Mouse (Mus musculus): Measurements from ENCODE around the gene Zc3h18. TPM values are rescaled to one million over a fixed set of nuclear protein-coding genes. Genes with fewer than 3 reads are reported as not detected.

Gene Zc3h18
- polyA plus RNA-seq, 1 experiment from 2014 or later = 32.4 TPM

DNA sequence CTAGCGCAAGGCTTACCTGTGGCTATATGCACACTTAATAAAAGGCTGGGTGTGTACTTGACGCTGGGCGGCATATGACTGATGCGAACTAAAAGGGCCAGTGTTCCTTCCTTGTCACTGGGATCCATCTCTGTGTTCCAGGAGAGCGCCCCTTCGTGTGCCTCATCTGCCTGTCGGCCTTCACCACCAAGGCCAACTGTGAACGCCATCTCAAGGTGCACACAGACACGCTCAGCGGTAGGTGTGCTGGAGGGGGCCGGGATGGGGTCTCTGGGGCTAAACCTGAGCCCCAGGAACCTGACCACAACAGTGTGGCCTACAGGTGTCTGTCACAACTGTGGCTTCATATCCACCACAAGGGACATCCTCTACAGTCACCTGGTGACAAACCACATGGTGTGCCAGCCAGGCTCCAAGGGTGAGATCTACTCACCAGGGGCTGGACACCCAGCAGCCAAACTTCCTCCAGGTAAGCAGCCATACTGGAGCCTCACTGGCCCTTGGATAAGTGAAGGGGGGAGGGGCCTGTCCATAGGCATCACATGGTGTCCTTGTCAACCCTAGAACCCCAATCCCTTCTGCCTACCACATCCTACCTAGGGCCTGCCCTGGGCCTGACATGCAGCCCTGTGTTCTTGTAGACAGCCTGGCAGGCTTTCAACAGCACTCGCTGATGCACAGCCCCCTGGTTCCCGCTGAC lies 41.5 kb upstream of the Zc3h18 start:
- Histone ChIP-seq H3K4me1 (ENCODE audit: control insufficient read depth, insufficient read depth, low read length) (peaks cover 34% of the 10 kb centered on the region), H3K9me3 (replicated peaks; ENCODE audit: control insufficient read depth, low read length) (no peaks in the 10 kb centered on the region), H3K36me3 (ENCODE audit: control insufficient read depth, insufficient read depth, low read length) (peaks cover 12% of the 10 kb centered on the region; the same call in 1 of the 2 replicates), H3K27me3 (ENCODE audit: control insufficient read depth, insufficient read depth, low read length) (peaks cover 24% of the 10 kb centered on the region), H3K4me3 (replicated peaks; ENCODE audit: low read length) (no peak overlapping the region), H3K9ac (ENCODE audit: low read length) (no peak overlapping the region), H3K27ac (ENCODE audit: low read length) (no peak overlapping the region), H3K4me2 (ENCODE audit: low read depth, low read length) (no peak overlapping the region)
- no peak for ATAC-seq (ENCODE audit: insufficient read depth, low FRiP score)
- WGBS = 89% methylated on average over 13 of the region's 13 CpGs

- H3K36me3 ChIP-seq (ENCODE audit: control insufficient read depth, insufficient read depth, low read length) = peaks cover 12% of the 10 kb centered on the region; the same call in 1 of the 2 replicates
- 30% methylated on average over 57 of the region's 57 CpGs for WGBS
- peak overlapping the region; percentile 70 for H3K9ac ChIP-seq (ENCODE audit: low read length)
Measured at GRCm38 (mm10) chr8:122335638-122336250, 40.7 kb upstream of the Zc3h18 start.

DNA sequence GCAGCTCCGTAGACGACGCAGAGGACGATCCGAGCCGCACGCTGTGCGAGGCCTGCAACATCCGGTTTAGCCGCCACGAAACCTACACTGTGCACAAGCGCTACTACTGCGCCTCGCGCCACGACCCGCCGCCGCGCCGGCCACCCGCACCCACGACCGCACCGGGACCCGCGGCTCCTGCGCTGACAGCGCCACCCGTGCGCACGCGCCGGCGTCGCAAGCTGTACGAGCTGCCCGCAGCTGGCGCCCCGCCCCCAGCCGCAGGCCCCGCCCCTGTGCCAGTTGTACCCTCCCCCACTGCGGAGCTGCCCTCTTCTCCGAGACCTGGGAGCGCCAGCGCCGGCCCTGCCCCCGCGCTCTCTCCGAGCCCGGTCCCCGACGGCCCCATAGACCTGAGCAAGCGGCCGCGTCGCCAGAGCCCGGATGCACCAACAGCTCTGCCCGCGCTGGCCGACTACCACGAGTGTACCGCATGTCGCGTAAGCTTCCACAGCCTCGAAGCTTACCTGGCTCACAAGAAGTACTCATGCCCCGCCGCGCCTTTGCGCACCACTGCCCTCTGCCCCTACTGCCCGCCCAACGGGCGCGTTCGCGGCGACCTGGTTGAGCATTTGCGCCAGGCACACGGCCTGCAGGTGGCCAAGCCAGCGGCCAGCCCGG lies 40.0 kb upstream of the Zc3h18 start:
- H3K4me2 ChIP-seq (ENCODE audit: low read depth, low read length) = peak overlapping the region; percentile 96
- H3K9ac ChIP-seq (ENCODE audit: low read length) = peak overlapping the region; percentile 70
- H3K27me3 ChIP-seq (ENCODE audit: control insufficient read depth, insufficient read depth, low read length) = peaks cover 24% of the 10 kb centered on the region
- H3K36me3 ChIP-seq (ENCODE audit: control insufficient read depth, insufficient read depth, low read length) = peaks cover 12% of the 10 kb centered on the region; the same call in 1 of the 2 replicates
- peak; percentile 45; the same call in 1 of the 2 replicates for ATAC-seq (ENCODE audit: insufficient read depth, low FRiP score)
- H3K4me1 ChIP-seq (ENCODE audit: control insufficient read depth, insufficient read depth, low read length) = peaks cover 20% of the 10 kb centered on the region
- no peak overlapping the region for H3K27ac ChIP-seq (ENCODE audit: low read length)
- WGBS = 19% methylated on average over 78 of the region's 81 CpGs
- H3K4me3 ChIP-seq (replicated peaks; ENCODE audit: low read length) = peak overlapping the region; percentile 54
- no peaks in the 10 kb centered on the region for H3K9me3 ChIP-seq (replicated peaks; ENCODE audit: control insufficient read depth, low read length)

More at GRCm38 (mm10) chr8:122335638-122336250, 40.7 kb upstream of the Zc3h18 start:
- no peaks in the 10 kb centered on the region for H3K9me3 ChIP-seq (replicated peaks; ENCODE audit: control insufficient read depth, low read length)
- peaks cover 24% of the 10 kb centered on the region for H3K27me3 ChIP-seq (ENCODE audit: control insufficient read depth, insufficient read depth, low read length)
- no peak overlapping the region for H3K27ac ChIP-seq (ENCODE audit: low read length)
- peaks cover 26% of the 10 kb centered on the region for H3K4me1 ChIP-seq (ENCODE audit: control insufficient read depth, insufficient read depth, low read length)
- H3K4me3 ChIP-seq (replicated peaks; ENCODE audit: low read length) = peak overlapping the region; percentile 54
- peak; percentile 6; the same call in 1 of the 2 replicates for ATAC-seq (ENCODE audit: insufficient read depth, low FRiP score)
- H3K4me2 ChIP-seq (ENCODE audit: low read depth, low read length) = peak overlapping the region; percentile 96

DNA sequence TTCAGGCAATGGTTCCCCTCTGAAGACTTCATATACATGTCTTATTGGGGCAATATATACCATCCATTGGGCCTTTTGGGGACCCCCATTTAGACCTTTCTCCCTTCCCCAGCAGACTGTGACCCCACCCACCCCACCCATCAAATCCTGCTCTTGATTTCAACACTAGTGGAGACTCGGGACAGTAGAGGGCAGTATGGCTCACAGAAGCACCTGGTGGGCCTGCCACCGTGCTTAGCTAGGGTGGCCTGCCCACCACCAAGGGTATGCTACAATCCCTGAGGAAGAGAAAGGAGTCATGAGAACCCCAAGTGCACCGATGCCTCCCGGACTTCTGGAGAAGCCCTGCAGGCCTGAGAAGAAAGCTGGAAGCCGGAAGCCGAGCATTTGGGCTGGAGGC lies 37.6 kb upstream of the Zc3h18 start:
- no peaks in the 10 kb centered on the region for H3K9me3 ChIP-seq (replicated peaks; ENCODE audit: control insufficient read depth, low read length)
- no peak overlapping the region for H3K4me3 ChIP-seq (replicated peaks; ENCODE audit: low read length)
- no peak for ATAC-seq (ENCODE audit: insufficient read depth, low FRiP score)
- peaks cover 12% of the 10 kb centered on the region; the same call in 1 of the 2 replicates for H3K36me3 ChIP-seq (ENCODE audit: control insufficient read depth, insufficient read depth, low read length)
- WGBS = 60% methylated on average over 6 of the region's 6 CpGs
- peaks cover 24% of the 10 kb centered on the region for H3K27me3 ChIP-seq (ENCODE audit: control insufficient read depth, insufficient read depth, low read length)
- no peak overlapping the region for H3K27ac ChIP-seq (ENCODE audit: low read length)
- peaks cover 30% of the 10 kb centered on the region for H3K4me1 ChIP-seq (ENCODE audit: control insufficient read depth, insufficient read depth, low read length)
- no peak overlapping the region for H3K4me2 ChIP-seq (ENCODE audit: low read depth, low read length)
- H3K9ac ChIP-seq (ENCODE audit: low read length) = no peak overlapping the region

DNA sequence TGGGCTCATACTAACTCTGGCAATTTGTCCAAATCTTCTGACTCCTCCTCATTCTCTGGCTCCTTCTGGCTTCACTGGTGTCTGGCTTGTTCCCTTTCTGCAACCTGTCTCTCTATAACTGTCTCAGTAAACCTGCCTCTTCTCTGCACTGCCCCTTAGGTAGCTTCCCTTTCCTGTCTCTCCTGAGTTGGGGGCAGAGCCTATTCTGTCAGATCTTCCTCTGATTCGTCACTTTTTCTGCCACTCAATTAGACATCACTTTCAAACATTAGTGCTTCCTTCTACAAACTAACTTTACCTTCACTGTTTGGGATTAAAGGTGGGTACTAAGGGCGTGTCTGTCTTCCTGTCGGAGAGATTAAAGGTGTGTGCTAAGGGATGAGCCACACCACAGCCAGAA lies 35.6 kb upstream of the Zc3h18 start:
- WGBS = 80% methylated on average over 3 of the region's 3 CpGs
- no peak for ATAC-seq (ENCODE audit: insufficient read depth, low FRiP score)
- H3K27ac ChIP-seq (ENCODE audit: low read length) = no peak overlapping the region

GRCm38 (mm10) chr8:122341790-122342189 lies 34.6 kb upstream of the Zc3h18 start:
- no peak for ATAC-seq (ENCODE audit: insufficient read depth, low FRiP score)

More for the DNA sequence above, 35.6 kb upstream of the Zc3h18 start:
- Histone ChIP-seq H3K27me3 (ENCODE audit: control insufficient read depth, insufficient read depth, low read length) (peaks cover 15% of the 10 kb centered on the region), H3K4me2 (ENCODE audit: low read depth, low read length) (no peak overlapping the region), H3K36me3 (ENCODE audit: control insufficient read depth, insufficient read depth, low read length) (no peaks in the 10 kb centered on the region; the same call in 1 of the 2 replicates), H3K4me1 (ENCODE audit: control insufficient read depth, insufficient read depth, low read length) (peaks cover 38% of the 10 kb centered on the region), H3K9me3 (replicated peaks; ENCODE audit: control insufficient read depth, low read length) (no peaks in the 10 kb centered on the region), H3K4me3 (replicated peaks; ENCODE audit: low read length) (no peak overlapping the region), H3K9ac (ENCODE audit: low read length) (no peak overlapping the region)

DNA sequence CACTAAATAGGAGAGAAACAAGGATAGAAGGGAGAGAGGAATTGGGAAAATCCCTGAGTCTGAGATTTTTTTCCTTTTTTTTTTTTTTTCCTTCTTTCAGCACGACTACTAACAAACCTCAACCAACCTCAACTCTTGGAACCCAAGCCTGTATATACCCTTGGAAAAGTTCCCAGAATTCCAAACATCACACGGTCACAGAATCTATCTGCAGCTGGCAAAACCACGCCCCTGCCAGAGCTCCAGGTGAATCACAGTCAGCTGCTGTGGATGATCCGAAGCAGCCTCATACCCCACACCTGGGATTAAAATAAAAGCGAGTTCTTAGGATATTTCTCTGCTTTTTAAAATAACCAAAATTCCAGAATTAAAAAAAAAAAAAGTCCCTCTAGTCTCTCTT lies 34.0 kb upstream of the Zc3h18 start:
- Histone ChIP-seq H3K36me3 (ENCODE audit: control insufficient read depth, insufficient read depth, low read length) (no peaks in the 10 kb centered on the region), H3K27ac (ENCODE audit: low read length) (no peak overlapping the region), H3K9me3 (replicated peaks; ENCODE audit: control insufficient read depth, low read length) (no peaks in the 10 kb centered on the region), H3K4me3 (replicated peaks; ENCODE audit: low read length) (no peak overlapping the region), H3K27me3 (ENCODE audit: control insufficient read depth, insufficient read depth, low read length) (peaks cover 3% of the 10 kb centered on the region; the same call in 1 of the 2 replicates), H3K9ac (ENCODE audit: low read length) (no peak overlapping the region), H3K4me2 (ENCODE audit: low read depth, low read length) (no peak overlapping the region), H3K4me1 (ENCODE audit: control insufficient read depth, insufficient read depth, low read length) (peaks cover 28% of the 10 kb centered on the region)
- 19% methylated on average over 5 of the region's 5 CpGs for WGBS
- ATAC-seq (ENCODE audit: insufficient read depth, low FRiP score) = no peak

More at GRCm38 (mm10) chr8:122341790-122342189, 34.6 kb upstream of the Zc3h18 start:
- Histone ChIP-seq H3K4me3 (replicated peaks; ENCODE audit: low read length) (no peak overlapping the region), H3K4me2 (ENCODE audit: low read depth, low read length) (no peak overlapping the region), H3K27ac (ENCODE audit: low read length) (no peak overlapping the region), H3K4me1 (ENCODE audit: control insufficient read depth, insufficient read depth, low read length) (peaks cover 29% of the 10 kb centered on the region), H3K9ac (ENCODE audit: low read length) (no peak overlapping the region), H3K27me3 (ENCODE audit: control insufficient read depth, insufficient read depth, low read length) (peaks cover 9% of the 10 kb centered on the region), H3K9me3 (replicated peaks; ENCODE audit: control insufficient read depth, low read length) (no peaks in the 10 kb centered on the region), H3K36me3 (ENCODE audit: control insufficient read depth, insufficient read depth, low read length) (no peaks in the 10 kb centered on the region)
- WGBS = 78% methylated on average over 6 of the region's 6 CpGs

GRCm38 (mm10) chr8:122342806-122343209 lies 33.6 kb upstream of the Zc3h18 start:
- no peaks in the 10 kb centered on the region for H3K9me3 ChIP-seq (replicated peaks; ENCODE audit: control insufficient read depth, low read length)
- no peaks in the 10 kb centered on the region for H3K36me3 ChIP-seq (ENCODE audit: control insufficient read depth, insufficient read depth, low read length)
- H3K4me2 ChIP-seq (ENCODE audit: low read depth, low read length) = peak overlapping the region; percentile 60
- no peaks in the 10 kb centered on the region for H3K27me3 ChIP-seq (ENCODE audit: control insufficient read depth, insufficient read depth, low read length)
- 3% methylated on average over 9 of the region's 9 CpGs for WGBS
- H3K9ac ChIP-seq (ENCODE audit: low read length) = peak overlapping the region; percentile 20
- 0 out of 2 replicates have a peak overlapping the region, but pooled peaks have one; percentile 31 for H3K4me3 ChIP-seq (replicated peaks; ENCODE audit: low read length)
- no peak for ATAC-seq (ENCODE audit: insufficient read depth, low FRiP score)
- H3K27ac ChIP-seq (ENCODE audit: low read length) = no peak overlapping the region
- H3K4me1 ChIP-seq (ENCODE audit: control insufficient read depth, insufficient read depth, low read length) = peaks cover 28% of the 10 kb centered on the region

DNA sequence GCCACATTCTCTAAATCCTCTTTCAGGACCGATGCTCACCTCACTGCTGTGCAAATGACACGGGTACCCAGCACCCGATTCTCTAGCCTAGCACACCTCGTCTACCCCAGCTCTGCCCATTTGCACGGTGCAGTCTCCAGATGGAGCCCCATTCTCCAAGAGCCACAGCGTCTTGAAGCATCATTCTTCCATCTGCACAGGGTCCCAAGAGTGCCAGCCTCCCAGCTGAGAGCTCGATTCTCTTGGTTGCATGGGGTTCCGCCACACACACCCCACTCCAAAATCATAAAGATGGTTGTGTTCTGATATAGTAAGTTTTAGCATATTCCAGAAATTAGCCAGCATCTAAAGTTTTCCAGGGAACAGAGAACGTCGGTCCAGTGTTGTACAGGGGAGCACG lies 33.1 kb upstream of the Zc3h18 start:
- no peak for ATAC-seq (ENCODE audit: insufficient read depth, low FRiP score)
- H3K27me3 ChIP-seq (ENCODE audit: control insufficient read depth, insufficient read depth, low read length) = no peaks in the 10 kb centered on the region
- no peaks in the 10 kb centered on the region for H3K36me3 ChIP-seq (ENCODE audit: control insufficient read depth, insufficient read depth, low read length)
- peaks cover 28% of the 10 kb centered on the region for H3K4me1 ChIP-seq (ENCODE audit: control insufficient read depth, insufficient read depth, low read length)
- no peaks in the 10 kb centered on the region for H3K9me3 ChIP-seq (replicated peaks; ENCODE audit: control insufficient read depth, low read length)
- WGBS = 4% methylated on average over 11 of the region's 11 CpGs
- H3K4me3 ChIP-seq (replicated peaks; ENCODE audit: low read length) = peak overlapping the region; percentile 31
- no peak overlapping the region for H3K27ac ChIP-seq (ENCODE audit: low read length)
- H3K4me2 ChIP-seq (ENCODE audit: low read depth, low read length) = peak overlapping the region; percentile 60
- H3K9ac ChIP-seq (ENCODE audit: low read length) = peak overlapping the region; percentile 20

Measured in stomach, embryonic 16.5 days (tissue).